Mouse (Mus musculus) liver, embryonic 14.5 days (tissue): ENCODE data around the gene Gria1.

ENCODE experiments used
- CTCF ChIP-seq: IDR thresholded peaks from 2 replicates; pipeline ENCODE4 v1.5.1; 2016; ENCODE audit warnings: antibody characterized with exemption, low read depth, control low read depth
- EP300 ChIP-seq: IDR thresholded peaks from 2 replicates; pipeline ENCODE4 v1.6.1; 2016; ENCODE audit warnings: antibody characterized with exemption, low read depth

DNA sequence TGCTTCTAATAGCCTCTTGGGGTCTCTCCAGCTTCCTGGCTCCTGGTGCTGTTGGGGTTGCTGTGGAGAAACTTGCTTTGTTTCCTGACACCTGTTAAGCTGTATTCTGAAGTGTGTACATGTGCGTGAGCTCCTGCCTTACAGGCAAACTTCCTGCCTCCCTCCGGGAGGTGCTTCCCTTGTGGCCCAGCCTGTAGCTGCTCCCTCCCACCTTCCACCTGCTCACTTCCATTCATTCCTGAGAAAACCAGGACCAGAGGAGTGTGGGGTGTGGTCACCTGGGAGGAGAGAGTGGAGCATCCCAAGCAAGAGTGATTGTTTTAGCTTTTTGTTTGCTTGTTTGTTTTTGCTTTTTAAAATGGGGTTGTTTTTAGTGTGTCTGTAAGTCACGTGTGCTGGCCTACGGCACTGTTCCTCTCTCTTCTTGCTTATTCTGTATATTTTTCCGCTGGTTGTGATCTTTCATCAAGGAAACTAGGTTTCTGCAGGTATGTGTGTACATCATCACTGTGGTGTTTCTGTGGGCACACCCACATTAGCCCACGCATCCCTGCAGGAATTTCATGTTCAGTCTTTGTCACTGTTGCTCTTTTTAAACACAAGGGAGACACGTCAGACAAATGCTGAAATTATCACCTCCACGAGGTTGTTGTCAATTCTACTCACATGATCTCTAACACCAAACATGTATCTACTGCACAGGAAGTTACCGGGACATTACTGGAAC lies 2.4 kb downstream of the Gria1 start:
- TF ChIP-seq CTCF (no peak), EP300 (no peak)
